Mouse (Mus musculus) midbrain, embryonic 11.5 days (tissue): ENCODE measurements around the gene Ncaph. TPM values are rescaled to one million over a fixed set of nuclear protein-coding genes. Genes with fewer than 3 reads are reported as not detected.
"Not testable (repeated sequence)": the region's sequence is repeated elsewhere in the genome, so short reads cannot be mapped to it uniquely, and the experiment has no call there.

Experiments
- ATAC-seq: fragments of 200-750 bp; cut with Nextera tagmentation; 2 replicates; pipeline ENCODE4 v1.8.0; 2017; ENCODE audit warnings: moderate TSS enrichment, moderate library complexity; ENCODE audit not compliant: low FRiP score
- DNase-seq: peaks from one replicate; pipeline ENCODE4 v3.0.0; 2015; ENCODE audit warnings: low spot score; ENCODE audit errors: missing footprints
- H3K27ac ChIP-seq: fragments of 300-500 bp; sonication (generic); 2 replicates; pipeline ENCODE4 v1.5.1; 2014; ENCODE audit warnings: low read depth, low read length
- H3K27me3 ChIP-seq: fragments of 300-500 bp; sonication (generic); 2 replicates; pipeline ENCODE4 v1.6.1; 2014; ENCODE audit warnings: mild to moderate bottlenecking, low read length, moderate library complexity, mixed read lengths; ENCODE audit not compliant: control insufficient read depth, insufficient read depth
- H3K36me3 ChIP-seq: fragments of 300-500 bp; sonication (generic); 2 replicates; pipeline ENCODE4 v1.6.1; 2014; ENCODE audit warnings: mild to moderate bottlenecking, low read length, moderate library complexity, mixed read lengths; ENCODE audit not compliant: control insufficient read depth, insufficient read depth
- H3K4me1 ChIP-seq: fragments of 300-500 bp; sonication (generic); 2 replicates; pipeline ENCODE4 v1.6.1; 2014; ENCODE audit warnings: low read length; ENCODE audit not compliant: control insufficient read depth, insufficient read depth
- H3K4me2 ChIP-seq: fragments of 300-500 bp; sonication (generic); 2 replicates; pipeline ENCODE4 v1.6.1; 2014; ENCODE audit warnings: mild to moderate bottlenecking, moderate library complexity
- H3K4me3 ChIP-seq: fragments of 300-500 bp; sonication (generic); 2 replicates; pipeline ENCODE4 v1.5.1; 2014; ENCODE audit warnings: low read depth, low read length
- H3K9ac ChIP-seq: fragments of 300-500 bp; sonication (generic); 2 replicates; pipeline ENCODE4 v1.6.1; 2014; ENCODE audit warnings: low read length
- H3K9me3 ChIP-seq: fragments of 300-500 bp; sonication (generic); 2 replicates; pipeline ENCODE4 v1.6.1; 2016; ENCODE audit warnings: low read length; ENCODE audit not compliant: control insufficient read depth
- WGBS: fragments of 180-500 bp; shearing (Covaris S2); extraction: QIAGEN DNeasy Blood & Tissue Kit; methylation state at CpG from one replicate; pipeline ENCODE4 v1.1.7; 2014; 5-methylcytosine and 5-hydroxymethylcytosine counted together
- polyA plus RNA-seq: library from polyadenylated mRNA; unstranded; fragments of >200 nt; fragmentation: Nextera tagmentation; extraction: Ambion mirVana; gene quantifications from 2 replicates; pipeline ENCODE4 v1.2.1, GENCODE M21; 2014

The Ncaph gene
- polyA plus RNA-seq, 1 experiment from 2014 or later, result 112 TPM

- Histone ChIP-seq H3K36me3 (peaks cover 3% of the 10 kb centered on the region; the same call in 1 of the 2 replicates), H3K9me3 (no peaks in the 10 kb centered on the region), H3K9ac (no peak overlapping the region), H3K27ac (no peak overlapping the region), H3K4me3 (no peak overlapping the region), H3K4me2 (no peak overlapping the region), H3K4me1 (peaks cover 13% of the 10 kb centered on the region), H3K27me3 (no peaks in the 10 kb centered on the region)
- DNase-seq (no peak), ATAC-seq (no peak)
- WGBS, result 95% methylated on average over 7 of the region's 7 CpGs
These were observed 6.3 kb upstream of the Ncaph start for GRCm38 (mm10) chr2:127140011-127140410.

- Histone ChIP-seq H3K4me1 (peaks cover 14% of the 10 kb centered on the region), H3K36me3 (peaks cover 3% of the 10 kb centered on the region; the same call in 1 of the 2 replicates), H3K9ac (no peak overlapping the region), H3K27ac (no peak overlapping the region), H3K4me2 (no peak overlapping the region), H3K4me3 (no peak overlapping the region), H3K9me3 (no peaks in the 10 kb centered on the region), H3K27me3 (no peaks in the 10 kb centered on the region)
- no peak for DNase-seq
- WGBS, result 96% methylated on average over 1 of the region's 1 CpGs
- no peak for ATAC-seq
These were observed 5.9 kb upstream of the Ncaph start for GRCm38 (mm10) chr2:127139605-127140004.

- ATAC-seq (no peak), DNase-seq (no peak)
- H3K27ac ChIP-seq, result no peak overlapping the region
- H3K9ac ChIP-seq, result no peak overlapping the region
- 96% methylated on average over 8 of the region's 8 CpGs for WGBS
- H3K9me3 ChIP-seq, result no peaks in the 10 kb centered on the region
- H3K4me2 ChIP-seq, result no peak overlapping the region
- H3K36me3 ChIP-seq, result peaks cover 3% of the 10 kb centered on the region; the same call in 1 of the 2 replicates
- no peaks in the 10 kb centered on the region for H3K27me3 ChIP-seq
- peaks cover 16% of the 10 kb centered on the region for H3K4me1 ChIP-seq
- no peak overlapping the region for H3K4me3 ChIP-seq
These were observed 5.3 kb upstream of the Ncaph start for GRCm38 (mm10) chr2:127139094-127139493.

- H3K27me3 ChIP-seq, result no peaks in the 10 kb centered on the region
- DNase-seq (no peak), ATAC-seq (no peak)
- H3K9ac ChIP-seq, result no peak overlapping the region
- H3K4me2 ChIP-seq, result no peak overlapping the region
- 97% methylated on average over 4 of the region's 4 CpGs for WGBS
- peaks cover 13% of the 10 kb centered on the region for H3K4me1 ChIP-seq
- H3K9me3 ChIP-seq, result no peaks in the 10 kb centered on the region
- no peak overlapping the region for H3K27ac ChIP-seq
- peaks cover 3% of the 10 kb centered on the region; the same call in 1 of the 2 replicates for H3K36me3 ChIP-seq
- no peak overlapping the region for H3K4me3 ChIP-seq
These were observed 4.7 kb upstream of the Ncaph start for GRCm38 (mm10) chr2:127138449-127138848.

- no peaks in the 10 kb centered on the region for H3K27me3 ChIP-seq
- H3K4me1 ChIP-seq, result peaks cover 13% of the 10 kb centered on the region
- no peak overlapping the region for H3K4me3 ChIP-seq
- H3K9me3 ChIP-seq, result no peaks in the 10 kb centered on the region
- WGBS, result 91% methylated on average over 10 of the region's 10 CpGs
- no peak for DNase-seq
- ATAC-seq, result no peak
- no peak overlapping the region for H3K4me2 ChIP-seq
- H3K9ac ChIP-seq, result no peak overlapping the region
- no peak overlapping the region for H3K27ac ChIP-seq
- H3K36me3 ChIP-seq, result peaks cover 3% of the 10 kb centered on the region; the same call in 1 of the 2 replicates
These were observed 4.2 kb upstream of the Ncaph start for GRCm38 (mm10) chr2:127137838-127138420.

GRCm38 (mm10) chr2:127136979-127137378 is 3.2 kb upstream of the Ncaph start:
- peak; percentile 43; the same call in 1 of the 2 replicates for ATAC-seq
- Histone ChIP-seq H3K9me3 (no peaks in the 10 kb centered on the region), H3K27ac (no peak overlapping the region), H3K4me1 (peaks cover 14% of the 10 kb centered on the region), H3K4me3 (no peak overlapping the region), H3K27me3 (no peaks in the 10 kb centered on the region), H3K36me3 (peaks cover 3% of the 10 kb centered on the region; the same call in 1 of the 2 replicates), H3K9ac (no peak overlapping the region), H3K4me2 (no peak overlapping the region)
- WGBS, result 33% methylated on average over 5 of the region's 5 CpGs
- DNase-seq, result no peak

- not testable (repeated sequence) for H3K4me2 ChIP-seq, H3K36me3 ChIP-seq, H3K9me3 ChIP-seq, H3K9ac ChIP-seq, ATAC-seq, H3K27ac ChIP-seq, H3K4me3 ChIP-seq, H3K27me3 ChIP-seq
- DNase-seq, result peak; percentile 78
- peaks cover 17% of the 10 kb centered on the region for H3K4me1 ChIP-seq
- WGBS, result 43% methylated on average over 2 of the region's 3 CpGs
These were observed 1.5 kb upstream of the Ncaph start for GRCm38 (mm10) chr2:127135255-127135654.

GRCm38 (mm10) chr2:127131353-127131752 is 2.4 kb downstream of the Ncaph start:
- Histone ChIP-seq H3K9ac (no peak overlapping the region), H3K36me3 (peaks cover 5% of the 10 kb centered on the region; the same call in 1 of the 2 replicates), H3K4me3 (no peak overlapping the region), H3K9me3 (no peaks in the 10 kb centered on the region), H3K4me1 (peaks cover 17% of the 10 kb centered on the region), H3K27ac (no peak overlapping the region), H3K4me2 (no peak overlapping the region), H3K27me3 (no peaks in the 10 kb centered on the region)
- DNase-seq, result no peak
- ATAC-seq, result no peak
- WGBS, result 81% methylated on average over 8 of the region's 8 CpGs

GRCm38 (mm10) chr2:127128926-127129325 is 4.8 kb downstream of the Ncaph start:
- H3K4me3 ChIP-seq, result no peak overlapping the region
- no peak overlapping the region for H3K27ac ChIP-seq
- no peaks in the 10 kb centered on the region for H3K27me3 ChIP-seq
- peak; percentile 56 for DNase-seq
- peaks cover 15% of the 10 kb centered on the region for H3K4me1 ChIP-seq
- ATAC-seq, result no peak
- WGBS, result 90% methylated on average over 5 of the region's 5 CpGs
- H3K36me3 ChIP-seq, result peaks cover 12% of the 10 kb centered on the region
- no peak overlapping the region for H3K4me2 ChIP-seq
- no peak overlapping the region for H3K9ac ChIP-seq
- no peaks in the 10 kb centered on the region for H3K9me3 ChIP-seq
